Mouse (Mus musculus): ENCODE results near the gene A230050P20Rik. TPM values are rescaled to one million over a fixed set of nuclear protein-coding genes. Genes with fewer than 3 reads are reported as not detected.
A peak's percentile ranks its signal among the peaks of the same experiment; 100 is the strongest.
"Not testable (repeated sequence)": the region's sequence is repeated elsewhere in the genome, so short reads cannot be mapped to it uniquely, and the experiment has no call there.

The A230050P20Rik gene
- 17.6 and 22.7 TPM in 2 replicates for total RNA-seq (2021)
- long read RNA-seq, experiment 1, partial matches to known transcripts, result 0 of 7 reads
- long read RNA-seq, experiment 1, other reads (novel, unspliced or antisense), result 7 of 7 reads
- long read RNA-seq, experiment 2, partial matches to known transcripts, result 0 of 6 reads
- long read RNA-seq, experiment 2, other reads (novel, unspliced or antisense), result 4 of 6 reads

GRCm38 (mm10) chr9:20868448-20869001 is at the start of gene A230050P20Rik:
Gene A230050P20Rik (plus strand): TSS chr9:20868642.
- DNase-seq, result peak; percentile 77

GRCm38 (mm10) chr9:20820001-20820400 is 48.4 kb upstream of the A230050P20Rik start:
- DNase-seq, result no peak

- DNase-seq, result no peak
These were observed 45.6 kb upstream of the A230050P20Rik start for GRCm38 (mm10) chr9:20822821-20823220.

GRCm38 (mm10) chr9:20825781-20826180 is 42.7 kb upstream of the A230050P20Rik start:
- no peak for DNase-seq

GRCm38 (mm10) chr9:20828127-20828526 is 40.3 kb upstream of the A230050P20Rik start:
- DNase-seq, result no peak

GRCm38 (mm10) chr9:20830901-20831643 is 37.4 kb upstream of the A230050P20Rik start:
- DNase-seq, result peak; percentile 97

- DNase-seq, result no peak
These were observed 33.6 kb upstream of the A230050P20Rik start for GRCm38 (mm10) chr9:20834881-20835280.

GRCm38 (mm10) chr9:20835431-20835954 is 32.9 kb upstream of the A230050P20Rik start:
- DNase-seq, result not testable (repeated sequence)

GRCm38 (mm10) chr9:20837184-20837947 is 31.1 kb upstream of the A230050P20Rik start:
- DNase-seq, result no peak

GRCm38 (mm10) chr9:20838931-20839330 is 29.5 kb upstream of the A230050P20Rik start:
- no peak for DNase-seq

GRCm38 (mm10) chr9:20842211-20842610 is 26.2 kb upstream of the A230050P20Rik start:
- no peak for DNase-seq

GRCm38 (mm10) chr9:20842670-20843069 is 25.8 kb upstream of the A230050P20Rik start:
- DNase-seq, result peak; percentile 40

GRCm38 (mm10) chr9:20850179-20850578 is 18.3 kb upstream of the A230050P20Rik start:
- DNase-seq, result no peak

- DNase-seq, result peak; percentile 77
These were observed 11.3 kb upstream of the A230050P20Rik start for GRCm38 (mm10) chr9:20857131-20857530.

- no peak for DNase-seq
These were observed 8.5 kb upstream of the A230050P20Rik start for GRCm38 (mm10) chr9:20859926-20860325.

- DNase-seq, result peak; percentile 32
These were observed 6.6 kb upstream of the A230050P20Rik start for GRCm38 (mm10) chr9:20861821-20862220.

GRCm38 (mm10) chr9:20862225-20862624 is 6.2 kb upstream of the A230050P20Rik start:
- no peak for DNase-seq

GRCm38 (mm10) chr9:20866879-20867278 is 1.6 kb upstream of the A230050P20Rik start:
- DNase-seq, result no peak

GRCm38 (mm10) chr9:20869246-20869645 is 804 bp downstream of the A230050P20Rik start:
- peak; percentile 58 for DNase-seq

GRCm38 (mm10) chr9:20870211-20871173 is 2.0 kb downstream of the A230050P20Rik start:
- DNase-seq, result no peak

GRCm38 (mm10) chr9:20872991-20873390 is 4.5 kb downstream of the A230050P20Rik start:
- no peak for DNase-seq
